Mouse (Mus musculus): ENCODE measurements around the gene C1qa. TPM values are rescaled to one million over a fixed set of nuclear protein-coding genes. Genes with fewer than 3 reads are reported as not detected.

The C1qa gene
- total RNA-seq (2012; rRNA removed) (not detected in 2 replicates), total RNA-seq (2014; rRNA removed) (not detected in 2 replicates), polyA plus RNA-seq (2012; ENCODE audit: insufficient read length, low read depth) (not detected in 2 replicates)

- in situ Hi-C loops (cut with MboI; ENCODE audit: low pct_ligation_motif_present, low pct_unique_long_range_greater_than_20kb, low sequenced_read_pairs), result loop anchor here (5.0 to 10.0 kb wide), 2 partner anchors 84 to 386 kb away; no protein-coding TSS in a partner anchor
- no peak for DNase-seq (ENCODE audit: extremely low read depth)
- no peaks in the 10 kb centered on the region for H3K36me3 ChIP-seq (replicated peaks in 1 of 2; ENCODE audit: control insufficient read depth in 1 of 2, insufficient read depth in 1 of 2, low read length in 1 of 2)
- H3K79me2 ChIP-seq (replicated peaks; ENCODE audit: control insufficient read depth, extremely low read depth, insufficient read depth, poor library complexity, severe bottlenecking), result no peaks in the 10 kb centered on the region
- TF ChIP-seq POLR2A (IDR thresholded peaks at IDR 0.05; ENCODE audit: low read depth, low read length) (no peak), ELF1 (IDR thresholded peaks at IDR 0.05; ENCODE audit: low read depth, low read length) (no peak), USF2 (conservative IDR thresholded peaks at IDR 0.05; ENCODE audit: low read depth, low read length) (no peak), NRF1 (IDR thresholded peaks at IDR 0.05; ENCODE audit: low read depth, low read length) (no peak), RCOR1 (conservative IDR thresholded peaks at IDR 0.05; ENCODE audit: low read depth, low read length) (no peak), MXI1 (IDR thresholded peaks at IDR 0.05; ENCODE audit: low read depth, low read length) (no peak), EP300 (IDR thresholded peaks at IDR 0.05; ENCODE audit: low read length) (no peak), NELFE (IDR thresholded peaks at IDR 0.05; ENCODE audit: low read depth, low read length) (no peak), UBTF (IDR thresholded peaks at IDR 0.05; ENCODE audit: low read depth, low read length) (no peak), IRF4 (IDR thresholded peaks at IDR 0.05; ENCODE audit: low read depth, low read length) (no peak), KAT2A (IDR thresholded peaks at IDR 0.05; ENCODE audit: insufficient replicate concordance, low read length) (no peak), MAZ (IDR thresholded peaks at IDR 0.05; ENCODE audit: low read depth, low read length) (no peak), ETS1 (conservative IDR thresholded peaks at IDR 0.05; ENCODE audit: low read depth, low read length) (no peak), ZMIZ1 (IDR thresholded peaks at IDR 0.05; ENCODE audit: low read depth, low read length) (no peak), CHD2 (IDR thresholded peaks at IDR 0.05; ENCODE audit: low read length) (no peak), MAX (IDR thresholded peaks at IDR 0.05; ENCODE audit: low read length) (no peak), RAD21 (IDR thresholded peaks at IDR 0.05; ENCODE audit: low read depth, low read length) (no peak), MEF2A (IDR thresholded peaks at IDR 0.05; ENCODE audit: borderline replicate concordance, low read depth, low read length) (no peak), USF1 (IDR thresholded peaks at IDR 0.05; ENCODE audit: low read depth, low read length) (no peak)
- no peak within 1 kb of the TSS for H3K4me2 ChIP-seq (ENCODE audit: insufficient read depth, low read depth, poor library complexity, severe bottlenecking)
- H3K9ac ChIP-seq (ENCODE audit: insufficient read depth, low read depth), result no peak within 1 kb of the TSS
- dilution Hi-C loops (cut with MboI; ENCODE audit: extremely low pct_ligation_motif_present, extremely low pct_unique_long_range_greater_than_20kb, low sequenced_read_pairs), result no loop called here
- H3K27me3 ChIP-seq (replicated peaks), result peaks cover 85% of the 10 kb centered on the region
- H3K4me1 ChIP-seq (ENCODE audit: control insufficient read depth in 1 of 2, insufficient read depth in 2 of 2), result no peaks in the 10 kb centered on the region
- no peak within 1 kb of the TSS for H3K4me3 ChIP-seq (replicated peaks in 1 of 3; ENCODE audit: low read depth in 2 of 3, low read length in 2 of 3, poor library complexity in 1 of 3)
- H3K27ac ChIP-seq (ENCODE audit: insufficient read depth, low read depth), result no peak within 1 kb of the TSS
- H3K9me3 ChIP-seq (replicated peaks; ENCODE audit: low read length), result no peaks in the 10 kb centered on the region
Observed at GRCm38 (mm10) chr4:136898637-136899036, at the start of gene C1qa. C1qa (minus strand) TSS chr4:136898803.

GRCm38 (mm10) chr4:136945397-136945796, 46.8 kb upstream of the C1qa start:
- no peak overlapping the region for H3K4me2 ChIP-seq (ENCODE audit: insufficient read depth, low read depth, poor library complexity, severe bottlenecking)
- H3K27me3 ChIP-seq (replicated peaks), result peaks cover 96% of the 10 kb centered on the region
- in situ Hi-C loops (cut with MboI; ENCODE audit: low pct_ligation_motif_present, low pct_unique_long_range_greater_than_20kb, low sequenced_read_pairs) (no loop called here), dilution Hi-C loops (cut with MboI; ENCODE audit: extremely low pct_ligation_motif_present, extremely low pct_unique_long_range_greater_than_20kb, low sequenced_read_pairs) (no loop called here)
- H3K36me3 ChIP-seq (replicated peaks in 1 of 2; ENCODE audit: control insufficient read depth in 1 of 2, insufficient read depth in 1 of 2, low read length in 1 of 2), result no peaks in the 10 kb centered on the region
- no peaks in the 10 kb centered on the region for H3K4me1 ChIP-seq (ENCODE audit: control insufficient read depth in 1 of 2, insufficient read depth in 2 of 2)
- H3K4me3 ChIP-seq (replicated peaks in 1 of 3; ENCODE audit: low read depth in 2 of 3, low read length in 2 of 3, poor library complexity in 1 of 3), result no peak overlapping the region
- H3K9me3 ChIP-seq (replicated peaks; ENCODE audit: low read length), result peaks cover 6% of the 10 kb centered on the region
- DNase-seq (ENCODE audit: extremely low read depth), result no peak
- TF ChIP-seq POLR2AphosphoS2 (IDR thresholded peaks at IDR 0.05; ENCODE audit: low read depth, low read length) (no peak), USF2 (conservative IDR thresholded peaks at IDR 0.05; ENCODE audit: low read depth, low read length) (no peak), POLR2A (IDR thresholded peaks at IDR 0.05; ENCODE audit: low read depth, low read length) (no peak), IRF4 (IDR thresholded peaks at IDR 0.05; ENCODE audit: low read depth, low read length) (no peak), MAFK (IDR thresholded peaks at IDR 0.05; ENCODE audit: insufficient replicate concordance, low read length) (no peak), NRF1 (IDR thresholded peaks at IDR 0.05; ENCODE audit: low read depth, low read length) (no peak), RCOR1 (conservative IDR thresholded peaks at IDR 0.05; ENCODE audit: low read depth, low read length) (no peak), E2F4 (IDR thresholded peaks at IDR 0.05; ENCODE audit: insufficient replicate concordance, low read depth, low read length) (no peak), BHLHE40 (IDR thresholded peaks at IDR 0.05; ENCODE audit: low read depth, low read length) (no peak), MYC (IDR thresholded peaks at IDR 0.05; ENCODE audit: low read depth, low read length) (no peak), ELF1 (IDR thresholded peaks at IDR 0.05; ENCODE audit: low read depth, low read length) (no peak), MAX (IDR thresholded peaks at IDR 0.05; ENCODE audit: low read length) (no peak), JUND (conservative IDR thresholded peaks at IDR 0.05; ENCODE audit: low read depth, low read length) (no peak)
- H3K9ac ChIP-seq (ENCODE audit: insufficient read depth, low read depth), result no peak overlapping the region
- H3K79me2 ChIP-seq (replicated peaks; ENCODE audit: control insufficient read depth, extremely low read depth, insufficient read depth, poor library complexity, severe bottlenecking), result no peaks in the 10 kb centered on the region
- no peak overlapping the region for H3K27ac ChIP-seq (ENCODE audit: insufficient read depth, low read depth)
